Mouse (Mus musculus): ENCODE data around the gene Uhmk1.

Gene Uhmk1

DNA sequence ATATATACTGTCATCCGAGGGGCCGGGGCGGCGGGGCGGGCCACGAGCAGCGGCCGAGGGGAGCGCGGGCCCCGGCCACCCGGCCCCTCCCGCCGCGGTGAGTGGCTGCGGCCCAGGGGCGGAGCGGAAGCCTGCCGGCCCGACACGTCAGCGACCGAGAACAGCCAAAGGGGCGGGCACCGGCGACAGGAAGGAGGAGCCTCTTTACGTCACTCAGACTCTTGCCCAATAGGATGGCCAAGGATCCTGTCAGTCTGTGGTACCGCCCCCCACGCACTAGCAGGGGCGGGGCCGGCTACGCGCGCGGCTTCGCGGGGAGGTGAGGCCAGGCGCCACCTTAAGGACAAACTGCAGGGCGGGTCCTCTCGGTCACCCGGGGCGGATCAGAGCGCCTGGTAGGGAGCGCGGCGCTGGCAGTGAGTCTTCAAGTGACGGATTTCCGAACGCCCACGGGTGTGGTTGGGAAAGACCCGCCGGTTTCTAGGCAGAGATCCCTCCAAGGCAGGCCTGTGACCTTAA, 40.3 kb downstream of the Uhmk1 start, which contains the start of gene Uap1:
TSS of gene Uap1 (minus strand) at position 144 of the 519 bp plus-strand sequence.
- DNase-seq (ENCODE audit: low spot score): peak; percentile 95

DNA sequence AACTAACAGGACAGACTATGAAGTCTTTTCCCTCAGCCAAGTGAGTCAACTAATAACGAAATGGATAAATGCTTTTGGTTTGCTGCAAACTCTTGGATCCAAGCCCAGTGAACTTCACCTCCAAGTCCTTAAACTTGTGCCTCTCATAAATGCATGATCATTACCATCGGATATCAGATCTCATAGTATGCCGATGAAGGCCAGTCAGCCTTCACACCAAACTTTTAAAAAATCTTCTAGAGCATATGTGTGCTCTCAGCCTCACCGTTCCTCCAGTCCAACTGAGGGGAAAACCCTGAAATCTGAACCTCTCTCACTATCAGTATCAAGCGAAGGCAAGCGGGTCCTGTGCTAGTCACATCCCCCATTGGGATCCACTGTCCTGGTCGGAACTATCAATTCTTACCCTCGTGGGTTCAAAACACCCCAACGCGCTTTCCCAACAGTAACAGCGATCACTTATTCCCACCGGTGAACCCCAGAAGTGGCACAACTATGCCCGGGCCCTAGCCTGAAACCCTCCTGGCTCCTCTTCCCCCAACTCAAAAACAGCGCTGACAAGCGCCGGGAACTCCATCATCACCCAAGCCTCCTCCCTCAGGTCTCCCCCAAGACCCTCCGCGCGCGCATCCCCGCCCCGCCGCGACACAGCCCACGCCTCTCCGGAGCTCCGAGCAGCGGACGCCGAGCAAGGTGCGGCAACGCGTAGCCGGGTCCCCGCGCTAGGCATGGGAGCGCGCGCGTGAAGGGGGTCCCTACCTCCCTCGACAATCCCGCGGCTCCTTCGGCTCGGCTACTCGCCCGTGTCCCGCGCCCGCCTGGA, 41.0 kb downstream of the Uhmk1 start:
- DNase-seq (ENCODE audit: low spot score): no peak

DNA sequence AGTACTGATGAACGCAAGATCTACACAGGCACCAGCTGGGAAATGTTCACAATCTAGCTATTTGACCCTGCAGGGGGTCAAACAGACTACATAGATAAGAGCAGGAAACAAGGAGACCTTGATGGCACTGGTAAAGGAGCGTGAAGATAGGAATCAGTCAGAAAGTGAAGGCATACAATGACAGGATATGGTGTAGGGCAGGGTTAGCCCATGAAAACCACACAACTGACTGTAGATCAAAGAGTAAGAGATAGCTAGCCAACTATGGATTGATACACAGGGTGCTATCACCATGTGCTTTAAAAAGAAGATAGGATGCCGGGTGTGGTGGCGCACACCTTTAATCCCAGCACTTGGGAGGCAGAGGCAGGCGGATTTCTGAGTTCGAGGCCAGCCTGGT, 47.4 kb downstream of the Uhmk1 start:
- DNase-seq (ENCODE audit: low spot score): no peak

DNA sequence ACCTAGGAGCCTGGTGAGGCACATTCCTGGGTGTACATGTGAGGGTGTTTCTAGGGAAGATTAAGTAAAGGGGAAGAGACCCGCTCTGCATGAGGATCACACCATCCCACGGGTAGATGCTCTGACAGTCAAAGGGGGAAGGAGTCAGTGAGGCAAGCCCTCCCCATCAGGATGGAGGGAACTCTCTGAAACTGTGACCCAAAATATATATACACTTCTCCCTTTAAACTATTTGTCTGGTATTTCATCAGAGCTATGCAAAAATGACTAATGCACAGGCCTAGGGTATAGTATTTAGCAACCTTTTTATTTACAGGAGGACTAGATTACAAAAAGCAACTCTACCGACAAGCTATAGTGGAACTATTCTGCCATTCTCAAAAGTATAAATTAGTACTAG, 50.3 kb downstream of the Uhmk1 start:
- no peak for DNase-seq (ENCODE audit: low spot score)

DNA sequence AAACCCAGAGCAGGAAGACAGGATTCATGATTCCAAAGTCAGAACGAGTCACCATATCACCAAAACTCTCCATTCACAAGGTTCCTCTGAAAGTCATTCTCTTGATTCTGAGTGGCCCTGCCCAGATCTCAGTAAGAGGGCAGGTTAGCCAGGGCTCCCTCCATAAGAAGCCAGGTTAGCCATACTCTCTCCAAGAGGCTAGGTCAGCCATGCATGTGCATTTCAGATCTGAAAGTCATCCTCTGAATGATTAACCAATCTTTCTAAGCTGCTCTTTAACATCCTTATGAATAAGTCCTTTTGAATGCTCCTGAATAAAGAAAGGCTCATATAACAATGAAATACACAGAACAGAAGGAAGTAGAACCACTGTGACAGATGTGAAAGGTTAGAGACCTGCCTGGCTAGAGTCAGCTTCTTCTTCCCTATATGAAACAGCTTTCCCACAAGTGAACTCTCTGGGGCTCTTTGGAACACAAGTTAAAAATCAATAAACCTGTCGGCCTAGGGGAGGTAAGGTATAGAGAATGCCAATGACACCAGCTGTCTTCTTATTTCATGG, 51.1 kb downstream of the Uhmk1 start:
- no peak for DNase-seq (ENCODE audit: low spot score)

DNA sequence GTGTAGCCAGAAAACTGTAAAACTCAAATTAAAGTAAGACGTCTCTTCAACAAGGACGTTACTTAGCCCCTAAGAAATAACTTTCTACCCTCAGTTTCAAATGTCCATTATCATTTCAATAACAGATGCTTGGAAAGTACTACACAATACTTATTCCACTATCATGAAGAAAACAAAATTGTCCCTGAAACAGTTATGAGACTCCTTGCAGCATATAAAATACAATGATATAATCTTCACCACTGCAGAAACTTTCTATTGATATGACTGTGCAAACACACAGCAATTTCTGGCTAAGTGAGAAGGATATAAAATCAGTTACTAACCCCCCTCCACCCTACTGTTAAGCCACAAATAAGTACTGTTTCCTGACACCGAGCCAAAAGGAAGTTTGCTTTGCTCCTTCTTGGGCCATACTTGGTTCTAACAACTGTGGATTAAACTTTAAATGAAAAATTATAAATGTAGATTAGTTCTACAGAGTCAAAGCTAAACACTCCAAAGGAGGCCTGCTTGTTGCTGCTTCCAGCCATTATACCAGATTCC, 51.7 kb downstream of the Uhmk1 start:
- no peak for DNase-seq (ENCODE audit: low spot score)

DNA sequence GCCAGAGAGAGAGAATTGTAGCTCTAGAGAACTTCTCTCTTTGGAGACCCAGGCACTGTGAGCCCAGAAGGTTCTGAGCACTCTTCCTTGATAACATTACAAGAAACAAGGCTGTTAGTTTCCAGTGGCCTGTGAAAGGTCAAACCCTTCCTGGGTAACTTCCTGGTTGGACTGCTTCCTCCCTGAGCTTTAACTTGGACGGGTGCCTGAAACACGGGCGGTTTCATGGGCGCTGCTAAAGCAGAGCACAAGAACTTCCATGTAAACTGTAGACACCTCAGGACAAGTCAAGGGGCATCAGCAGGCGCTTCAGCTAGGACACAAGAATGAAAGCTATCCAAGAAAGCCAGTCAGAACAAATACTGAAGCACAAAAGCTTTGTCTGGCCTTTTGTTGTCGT, 53.3 kb downstream of the Uhmk1 start:
- no peak for DNase-seq (ENCODE audit: low spot score)

DNA sequence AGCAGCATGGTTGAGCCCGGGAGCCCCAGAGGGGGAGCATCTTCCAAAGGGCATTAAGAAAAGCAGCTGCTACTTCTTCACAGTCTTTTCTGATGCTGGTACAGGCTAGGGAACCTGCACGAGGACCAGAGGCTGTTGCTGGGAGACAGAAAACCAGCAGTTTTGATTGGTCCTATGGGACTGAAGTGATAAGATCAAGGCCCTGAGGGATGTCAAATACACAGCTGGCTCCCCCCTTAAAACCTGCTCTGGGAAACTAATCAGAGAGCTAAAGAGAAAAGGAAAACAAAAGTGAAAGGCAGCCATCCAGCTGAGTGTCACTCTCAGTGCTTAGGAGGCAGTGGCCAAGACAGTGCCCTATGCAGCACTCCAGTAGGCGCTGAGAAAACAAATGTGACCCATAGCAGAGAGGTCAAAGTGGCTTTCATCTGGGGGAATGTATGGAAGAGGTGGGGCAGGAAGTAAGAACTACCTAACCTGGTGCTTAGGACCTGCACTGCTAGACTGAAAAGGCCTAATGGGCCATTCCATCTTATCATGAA, 54.7 kb downstream of the Uhmk1 start:
- no peak for DNase-seq (ENCODE audit: low spot score)

DNA sequence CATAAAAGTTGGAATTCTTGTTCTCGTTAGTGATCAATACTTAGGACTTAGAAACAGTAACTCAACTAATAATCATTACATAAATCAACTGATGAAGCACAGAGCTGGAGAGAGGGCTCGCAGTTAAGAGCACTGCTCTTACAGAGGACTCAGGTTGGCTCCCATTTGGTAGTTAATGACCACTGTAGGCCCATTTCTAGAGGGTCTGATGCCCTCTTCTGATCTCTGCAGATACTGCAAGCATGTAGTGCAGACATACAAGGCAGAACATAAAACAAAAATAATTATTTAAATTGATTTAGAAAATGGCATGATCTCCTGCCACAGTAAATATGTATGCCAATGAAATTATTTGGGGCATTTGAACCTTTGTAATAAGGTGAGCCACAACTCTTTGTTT, 55.5 kb downstream of the Uhmk1 start:
- no peak for DNase-seq (ENCODE audit: low spot score)

DNA sequence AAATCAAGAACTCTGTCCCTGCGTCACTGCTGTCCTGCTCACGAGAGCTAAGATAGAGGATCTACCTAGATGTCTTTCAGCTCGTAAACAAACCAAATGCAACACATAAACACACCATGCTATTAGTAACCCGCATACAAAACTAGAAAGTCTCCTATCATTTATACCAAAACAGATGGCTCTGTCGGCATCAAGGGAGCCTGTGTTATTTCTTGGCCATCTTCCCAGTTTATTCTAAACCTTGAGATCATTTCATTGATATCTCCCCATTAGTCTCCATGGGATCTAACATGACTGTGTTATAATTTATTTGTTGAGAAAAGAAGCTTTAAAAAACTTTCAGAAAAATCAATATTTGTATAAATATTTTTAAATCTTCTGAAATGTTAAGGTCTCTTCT, 59.4 kb downstream of the Uhmk1 start:
- no peak for DNase-seq (ENCODE audit: low spot score)

DNA sequence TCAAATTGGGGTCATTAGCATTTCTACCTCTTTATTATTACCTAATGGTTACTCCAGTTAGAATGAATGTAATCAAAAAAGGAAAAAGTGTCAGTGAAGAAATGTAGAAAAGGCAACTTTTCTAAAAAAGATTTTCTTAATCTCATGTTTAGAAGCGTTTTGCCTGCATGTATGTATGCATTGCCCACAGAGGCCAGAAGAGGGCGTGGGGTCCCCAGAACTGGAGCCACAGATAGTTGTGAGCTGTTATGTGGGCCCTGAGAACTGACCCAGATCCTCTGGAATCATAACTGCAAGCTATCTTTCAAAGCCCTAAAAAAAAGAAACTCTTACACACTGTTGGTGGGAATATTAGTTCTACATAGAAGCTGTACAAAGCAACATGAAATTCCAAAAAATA, 59.9 kb downstream of the Uhmk1 start:
- no peak for DNase-seq (ENCODE audit: low spot score)

DNA sequence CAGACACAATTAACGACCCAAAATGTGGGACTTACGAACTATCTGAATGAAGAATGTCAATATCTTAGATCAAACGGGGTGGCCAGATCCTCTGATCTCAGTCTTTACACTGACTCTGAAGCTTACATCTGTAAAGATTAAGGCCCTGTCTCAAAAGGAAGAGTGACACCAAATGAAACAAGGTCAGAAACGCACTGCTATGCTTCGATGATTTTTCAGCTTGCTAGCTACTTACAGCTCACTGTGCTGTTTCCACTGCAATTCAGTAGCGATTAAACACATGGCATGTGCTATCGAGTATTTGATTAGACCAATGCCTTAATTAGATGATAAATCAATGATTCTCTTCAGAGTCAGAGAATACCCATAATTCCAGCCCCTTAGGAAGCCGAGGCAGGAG, 61.2 kb downstream of the Uhmk1 start:
- DNase-seq (ENCODE audit: low spot score): no peak

DNA sequence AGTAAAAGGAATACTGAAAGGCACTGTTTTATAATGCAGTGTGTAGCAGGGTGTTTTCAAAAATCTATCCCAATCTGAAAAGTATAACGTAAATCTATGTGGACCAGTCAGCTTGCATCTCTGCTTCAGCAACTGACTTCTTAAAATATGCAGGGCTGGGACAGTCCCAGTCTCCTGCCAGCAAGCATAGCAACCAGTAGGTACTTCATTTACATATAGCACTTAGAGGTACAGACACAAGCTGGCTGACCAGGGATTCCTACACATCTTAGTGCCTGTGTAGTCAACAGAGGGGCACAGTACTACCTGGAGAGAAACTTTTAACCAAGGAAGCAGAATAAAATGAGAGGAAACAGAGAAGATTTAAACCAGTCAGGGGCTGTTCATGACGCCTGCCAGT, 62.6 kb downstream of the Uhmk1 start:
- no peak for DNase-seq (ENCODE audit: low spot score)

DNA sequence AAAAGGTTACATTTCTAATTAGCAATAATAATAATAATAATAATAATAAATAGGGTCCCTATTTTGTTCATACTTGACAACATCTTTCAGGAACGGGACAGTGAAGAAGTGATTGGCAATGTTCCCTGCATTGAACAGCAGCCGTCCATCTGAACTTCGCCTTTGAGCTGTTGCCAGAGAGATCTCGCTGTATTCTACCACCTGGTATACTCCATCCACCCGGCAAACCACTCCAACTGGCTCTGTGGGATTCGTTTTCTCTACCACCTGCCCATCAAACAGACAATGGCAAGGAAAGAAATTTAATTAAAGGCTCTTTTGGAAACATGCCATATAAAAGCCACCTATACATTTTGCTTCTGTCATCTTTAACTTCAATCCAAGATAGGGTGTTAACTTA, 64.3 kb downstream of the Uhmk1 start:
- no peak for DNase-seq (ENCODE audit: low spot score)

DNA sequence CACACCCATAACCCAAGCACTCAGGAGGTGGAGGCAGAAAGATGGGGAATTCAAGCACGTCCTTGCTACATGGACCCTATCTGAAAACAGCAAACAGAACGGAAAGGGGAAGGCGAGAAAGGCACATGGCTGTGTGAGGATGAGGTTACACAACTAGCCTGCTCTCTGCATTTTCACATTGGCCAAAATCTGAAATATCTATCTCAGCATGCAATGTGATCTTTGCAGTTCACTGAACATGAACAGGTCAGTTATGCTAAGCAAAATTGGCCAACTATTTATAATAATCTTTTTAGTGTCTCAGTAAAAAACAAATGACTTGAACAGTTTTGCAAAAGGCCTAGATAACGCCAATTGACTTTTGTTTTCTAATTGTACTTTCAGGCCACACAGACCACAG, 65.4 kb downstream of the Uhmk1 start:
- no peak for DNase-seq (ENCODE audit: low spot score)

DNA sequence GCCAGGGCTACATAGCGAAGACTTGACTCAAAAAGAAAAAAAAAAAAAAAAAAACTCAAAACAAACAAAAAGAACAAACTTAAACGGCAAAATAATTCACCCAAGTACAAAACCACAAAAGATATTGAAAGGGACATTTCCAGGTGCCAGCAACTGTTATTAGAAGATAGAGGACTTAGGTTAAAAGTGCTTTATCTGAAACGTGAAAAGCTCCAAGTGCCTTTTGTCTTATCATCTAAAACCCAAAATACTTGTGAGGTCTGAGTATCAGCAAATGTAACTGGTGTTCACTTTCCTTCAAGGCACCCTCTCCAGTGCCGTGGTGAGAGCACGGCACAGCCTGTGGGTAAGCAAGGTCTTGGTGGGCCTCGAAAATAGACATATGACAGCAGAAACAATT, 66.7 kb downstream of the Uhmk1 start:
- no peak for DNase-seq (ENCODE audit: low spot score)

DNA sequence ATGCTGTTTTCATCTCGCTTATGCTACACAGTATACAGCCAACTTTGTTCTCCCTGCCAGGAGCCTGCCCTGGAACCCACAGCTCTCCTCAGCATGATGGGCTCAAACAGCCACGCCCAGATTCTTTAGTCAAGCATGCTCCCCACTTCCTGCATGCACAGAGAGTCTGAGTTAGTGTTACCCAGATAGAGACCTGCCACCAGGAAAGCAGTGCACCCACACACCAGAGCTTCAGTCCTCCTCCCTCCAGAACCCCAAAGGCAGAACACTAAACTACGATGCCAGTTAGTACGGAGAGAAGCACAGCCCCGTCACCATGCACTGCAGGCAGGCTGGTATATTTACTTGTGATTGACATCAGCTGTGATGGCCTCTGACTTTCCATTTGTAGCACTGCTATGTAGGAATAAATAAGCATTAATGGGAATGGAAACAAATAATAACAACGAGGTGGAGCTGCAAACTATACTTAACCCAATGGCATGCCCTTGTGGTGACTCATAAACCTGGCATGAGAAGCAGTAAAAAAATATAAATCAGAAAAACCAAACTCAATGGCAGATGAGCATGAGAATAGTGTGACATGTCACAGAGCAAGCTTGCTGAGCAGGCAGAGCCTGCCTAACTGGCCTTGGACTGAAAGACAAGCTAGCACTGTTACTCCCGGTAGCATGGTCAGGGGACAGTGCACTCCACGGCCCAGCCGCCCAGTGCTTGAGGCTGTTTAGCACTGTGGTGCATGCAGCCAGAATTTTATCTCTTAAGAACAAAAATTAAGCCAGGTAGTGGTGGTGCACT, 67.3 kb downstream of the Uhmk1 start:
- peak; percentile 64 for DNase-seq (ENCODE audit: low spot score)

DNA sequence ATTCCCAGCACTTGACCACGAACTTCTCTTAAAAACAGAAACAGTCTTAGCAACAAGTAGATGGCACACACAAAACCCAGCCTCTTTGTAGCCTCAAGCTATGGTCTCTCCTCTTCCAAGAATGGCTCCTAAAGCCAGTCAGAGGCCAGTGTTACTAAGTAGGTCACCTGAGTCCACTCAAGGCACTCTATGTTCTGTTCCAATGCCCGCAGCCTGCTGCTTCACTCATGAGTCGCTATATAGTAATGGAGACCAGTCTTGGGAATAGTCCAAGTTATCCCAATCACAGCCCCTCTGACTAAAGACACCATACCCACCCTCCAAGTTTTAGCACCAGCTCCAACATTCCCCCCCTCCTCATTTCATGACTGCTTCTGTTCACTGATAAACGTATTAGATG, 69.6 kb downstream of the Uhmk1 start:
- DNase-seq (ENCODE audit: low spot score): no peak

Measured in urinary bladder, postnatal 25 days (tissue).